Mouse (Mus musculus): ENCODE measurements around the gene Taf8. TPM values are rescaled to one million over a fixed set of nuclear protein-coding genes. Genes with fewer than 3 reads are reported as not detected.

Gene Taf8
- polyA plus RNA-seq, 1 experiment: 26.5 TPM

DNA sequence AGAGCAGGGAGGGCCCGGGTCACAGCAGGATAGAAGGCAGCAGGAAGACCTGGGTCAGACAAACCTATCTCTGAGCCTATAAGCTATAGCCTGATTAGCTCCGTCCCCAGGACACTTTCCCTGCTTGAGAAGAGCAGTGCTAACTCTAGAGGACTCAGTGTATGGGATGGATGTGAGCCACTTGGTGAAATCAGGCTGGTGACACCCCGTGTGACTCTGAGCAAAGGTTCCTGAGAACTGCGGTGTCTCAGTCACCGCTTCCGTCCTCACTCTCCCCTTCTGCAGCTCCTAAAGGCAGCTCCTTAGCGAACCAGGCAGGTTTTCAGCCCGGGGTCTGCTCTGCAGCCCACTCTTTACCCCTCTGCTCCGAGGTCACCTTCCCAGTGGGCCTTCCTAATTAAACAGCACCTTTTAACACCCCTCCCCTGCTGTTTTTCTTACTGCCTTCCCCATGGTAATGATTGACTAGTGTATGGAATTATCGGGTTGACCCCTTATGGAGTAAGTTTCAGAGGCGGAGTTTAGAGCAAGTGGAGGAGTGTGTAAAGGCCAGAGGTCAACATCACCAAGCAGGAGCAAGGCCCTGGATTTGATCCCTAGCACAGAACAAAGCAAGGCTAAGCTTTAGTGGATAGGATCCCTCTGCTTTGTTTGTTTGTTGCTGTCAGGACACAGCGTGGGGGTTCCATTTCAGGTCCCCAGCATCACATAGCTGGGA, 37.7 kb downstream of the Taf8 start:
- Histone ChIP-seq H3K27ac (ENCODE audit: insufficient read depth, low read length) (no peak overlapping the region), H3K4me1 (ENCODE audit: control insufficient read depth, insufficient read depth, insufficient read length) (no peaks in the 10 kb centered on the region; the same call in 1 of the 2 replicates), H3K27me3 (ENCODE audit: control insufficient read depth, insufficient read depth, low read length) (no peaks in the 10 kb centered on the region), H3K4me3 (ENCODE audit: extremely low read depth, insufficient read depth, insufficient read length) (no peak overlapping the region), H3K36me3 (ENCODE audit: control insufficient read depth, insufficient read depth, low read length) (no peaks in the 10 kb centered on the region)
- TF ChIP-seq POLR2A (IDR thresholded peaks at IDR 0.05; ENCODE audit: low read depth, low read length) (no peak), CTCF (IDR thresholded peaks at IDR 0.05; ENCODE audit: extremely low read depth, insufficient read depth, insufficient read length, insufficient replicate concordance) (no peak)
- no peak for DNase-seq (ENCODE audit: low read depth in 1 of 2, low spot score in 2 of 2)
- 91% methylated on average over 12 of the region's 12 CpGs for whole genome bisulfite sequencing

DNA sequence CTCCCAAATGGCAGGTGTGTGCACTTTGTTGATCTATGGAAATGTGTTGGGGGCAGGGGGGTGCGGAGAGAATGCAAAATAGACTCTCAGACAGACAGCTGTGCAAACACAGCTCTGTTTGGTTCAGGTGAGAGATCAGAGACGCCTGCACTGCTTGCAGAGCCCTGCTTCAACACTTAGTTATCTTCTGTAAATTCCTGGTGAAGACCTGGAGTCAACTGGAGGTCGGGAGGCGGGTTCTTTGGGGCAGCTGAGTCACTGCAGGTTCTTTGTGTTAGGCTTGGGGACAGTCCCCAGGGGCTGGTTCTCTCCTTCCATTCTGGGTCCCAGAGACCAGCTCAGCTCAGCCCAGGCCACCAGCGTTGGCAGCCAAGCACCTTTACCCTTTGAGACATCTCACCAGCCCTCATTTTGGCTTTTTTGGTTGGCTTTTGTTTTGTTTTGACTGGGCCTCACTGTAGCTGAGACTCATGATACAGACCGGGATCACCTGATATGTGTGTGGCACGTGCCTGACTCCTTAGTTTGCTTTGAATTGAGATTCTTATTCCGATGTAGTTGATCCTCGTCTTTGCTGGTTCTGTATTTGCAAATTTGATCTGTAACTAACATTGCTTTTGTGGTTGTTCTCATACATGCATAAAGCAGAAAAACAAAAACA, 39.2 kb downstream of the Taf8 start:
- H3K4me3 ChIP-seq (ENCODE audit: extremely low read depth, insufficient read depth, insufficient read length): no peak overlapping the region
- H3K36me3 ChIP-seq (ENCODE audit: control insufficient read depth, insufficient read depth, low read length): no peaks in the 10 kb centered on the region
- no peaks in the 10 kb centered on the region for H3K4me1 ChIP-seq (ENCODE audit: control insufficient read depth, insufficient read depth, insufficient read length)
- DNase-seq (ENCODE audit: low read depth in 1 of 2, low spot score in 2 of 2): no peak
- WGBS: 70% methylated on average over 9 of the region's 9 CpGs
- H3K27me3 ChIP-seq (ENCODE audit: control insufficient read depth, insufficient read depth, low read length): no peaks in the 10 kb centered on the region
- TF ChIP-seq POLR2A (IDR thresholded peaks at IDR 0.05; ENCODE audit: low read depth, low read length) (no peak), CTCF (IDR thresholded peaks at IDR 0.05; ENCODE audit: extremely low read depth, insufficient read depth, insufficient read length, insufficient replicate concordance) (no peak)
- H3K27ac ChIP-seq (ENCODE audit: insufficient read depth, low read length): no peak overlapping the region

DNA sequence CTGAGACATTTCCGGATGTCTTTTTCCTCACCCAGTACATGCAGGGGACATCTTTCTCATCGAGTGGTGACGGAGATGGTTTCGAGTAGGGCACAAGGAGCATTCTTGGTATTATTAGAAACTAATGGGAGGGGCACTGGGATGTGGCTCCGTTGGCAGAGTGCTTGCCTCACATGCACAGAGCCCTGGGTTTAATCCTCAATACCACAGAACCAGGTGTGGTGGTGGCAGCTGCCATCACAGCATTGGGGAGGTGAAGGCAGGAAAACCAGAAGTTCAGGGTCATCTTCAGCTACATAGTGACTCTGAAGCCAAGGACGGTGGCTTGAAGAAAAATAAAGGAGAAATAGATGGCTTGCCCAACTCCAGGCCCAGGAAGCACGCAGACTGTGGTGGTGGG, 39.9 kb downstream of the Taf8 start:
- no peaks in the 10 kb centered on the region for H3K36me3 ChIP-seq (ENCODE audit: control insufficient read depth, insufficient read depth, low read length)
- 78% methylated on average over 7 of the region's 7 CpGs for WGBS
- no peak overlapping the region for H3K4me3 ChIP-seq (ENCODE audit: extremely low read depth, insufficient read depth, insufficient read length)
- no peaks in the 10 kb centered on the region for H3K4me1 ChIP-seq (ENCODE audit: control insufficient read depth, insufficient read depth, insufficient read length)
- no peaks in the 10 kb centered on the region for H3K27me3 ChIP-seq (ENCODE audit: control insufficient read depth, insufficient read depth, low read length)
- no peak overlapping the region for H3K27ac ChIP-seq (ENCODE audit: insufficient read depth, low read length)
- DNase-seq (ENCODE audit: low read depth in 1 of 2, low spot score in 2 of 2): no peak
- TF ChIP-seq CTCF (IDR thresholded peaks at IDR 0.05; ENCODE audit: extremely low read depth, insufficient read depth, insufficient read length, insufficient replicate concordance) (no peak), POLR2A (IDR thresholded peaks at IDR 0.05; ENCODE audit: low read depth, low read length) (no peak)

DNA sequence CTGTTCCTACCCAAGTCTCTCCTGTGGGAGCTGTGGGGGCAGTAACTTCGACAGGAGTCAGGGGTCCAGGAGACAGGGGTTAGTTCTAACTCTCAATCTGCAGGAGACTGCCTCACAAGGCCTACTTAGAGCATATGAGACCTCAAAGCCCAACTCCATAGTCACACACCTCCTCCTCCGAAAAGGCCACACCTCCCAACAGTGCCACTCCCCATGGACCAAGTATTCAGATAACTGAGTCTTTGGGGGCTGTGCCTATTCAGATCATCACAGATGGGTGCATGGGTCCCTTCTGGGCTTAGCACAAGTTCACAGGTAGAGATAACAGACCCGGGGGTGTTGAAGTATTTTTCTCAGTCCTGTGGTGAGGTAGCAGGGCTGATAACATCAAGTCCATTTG, 40.4 kb downstream of the Taf8 start:
- DNase-seq (ENCODE audit: low read depth in 1 of 2, low spot score in 2 of 2): no peak
- H3K36me3 ChIP-seq (ENCODE audit: control insufficient read depth, insufficient read depth, low read length): no peaks in the 10 kb centered on the region
- no peaks in the 10 kb centered on the region for H3K27me3 ChIP-seq (ENCODE audit: control insufficient read depth, insufficient read depth, low read length)
- H3K4me1 ChIP-seq (ENCODE audit: control insufficient read depth, insufficient read depth, insufficient read length): no peaks in the 10 kb centered on the region
- TF ChIP-seq CTCF (IDR thresholded peaks at IDR 0.05; ENCODE audit: extremely low read depth, insufficient read depth, insufficient read length, insufficient replicate concordance): no peak
- no peak for TF ChIP-seq POLR2A (IDR thresholded peaks at IDR 0.05; ENCODE audit: low read depth, low read length)
- no peak overlapping the region for H3K27ac ChIP-seq (ENCODE audit: insufficient read depth, low read length)
- whole genome bisulfite sequencing: 84% methylated on average over 3 of the region's 3 CpGs
- no peak overlapping the region for H3K4me3 ChIP-seq (ENCODE audit: extremely low read depth, insufficient read depth, insufficient read length)

DNA sequence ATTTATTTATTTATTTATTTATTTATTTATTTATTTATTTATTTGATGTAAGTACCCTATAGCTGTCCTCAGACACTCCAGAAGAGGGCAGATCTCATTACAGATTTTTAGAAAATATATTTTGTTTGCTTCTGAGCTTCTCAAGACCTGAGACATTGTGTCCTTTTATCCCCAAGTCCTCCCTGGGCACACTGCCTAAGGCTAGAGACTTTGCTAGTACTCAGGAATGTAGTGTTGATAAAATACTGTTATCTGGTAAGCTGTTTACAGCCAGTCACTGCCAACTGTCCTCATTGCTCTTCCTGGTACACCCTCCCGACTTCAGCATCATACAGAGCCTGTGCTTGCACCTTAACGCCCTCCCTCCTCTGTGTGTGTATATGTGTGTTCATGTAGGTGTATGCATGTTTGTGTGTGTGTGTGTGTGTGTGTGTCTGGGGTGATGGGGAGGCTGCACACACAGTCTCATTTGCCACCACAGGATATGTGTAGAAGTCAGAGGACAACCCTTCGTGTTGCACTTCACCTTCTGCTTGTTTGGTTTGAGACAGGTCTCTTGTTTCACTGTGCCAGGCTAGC, 42.7 kb downstream of the Taf8 start:
- no peak for DNase-seq (ENCODE audit: low read depth in 1 of 2, low spot score in 2 of 2)
- TF ChIP-seq POLR2A (IDR thresholded peaks at IDR 0.05; ENCODE audit: low read depth, low read length): no peak
- TF ChIP-seq CTCF (IDR thresholded peaks at IDR 0.05; ENCODE audit: extremely low read depth, insufficient read depth, insufficient read length, insufficient replicate concordance): no peak
- no peak overlapping the region for H3K4me3 ChIP-seq (ENCODE audit: extremely low read depth, insufficient read depth, insufficient read length)
- H3K4me1 ChIP-seq (ENCODE audit: control insufficient read depth, insufficient read depth, insufficient read length): no peaks in the 10 kb centered on the region
- H3K27me3 ChIP-seq (ENCODE audit: control insufficient read depth, insufficient read depth, low read length): no peaks in the 10 kb centered on the region
- 54% methylated on average over 3 of the region's 3 CpGs for WGBS
- H3K36me3 ChIP-seq (ENCODE audit: control insufficient read depth, insufficient read depth, low read length): no peaks in the 10 kb centered on the region
- no peak overlapping the region for H3K27ac ChIP-seq (ENCODE audit: insufficient read depth, low read length)

DNA sequence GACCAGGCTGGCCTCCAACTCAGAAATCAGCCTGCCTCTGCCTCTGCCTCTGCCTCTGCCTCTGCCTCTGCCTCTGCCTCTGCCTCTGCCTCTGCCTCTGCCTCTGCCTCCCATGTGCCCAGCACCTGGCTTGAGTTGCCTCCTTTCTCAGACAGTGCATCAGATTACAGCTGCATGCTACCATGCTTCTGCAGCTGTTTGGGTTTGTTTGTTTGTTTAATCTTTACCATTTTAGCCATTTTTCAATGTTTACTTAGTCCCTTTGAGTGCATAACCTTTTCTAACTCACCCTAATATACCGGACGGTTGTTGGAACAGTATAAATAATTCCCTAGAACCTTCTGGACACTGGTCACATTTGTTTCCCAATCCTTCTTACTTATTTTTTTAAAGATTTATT, 43.2 kb downstream of the Taf8 start:
- Histone ChIP-seq H3K4me1 (ENCODE audit: control insufficient read depth, insufficient read depth, insufficient read length) (no peaks in the 10 kb centered on the region), H3K4me3 (ENCODE audit: extremely low read depth, insufficient read depth, insufficient read length) (no peak overlapping the region), H3K27ac (ENCODE audit: insufficient read depth, low read length) (no peak overlapping the region), H3K27me3 (ENCODE audit: control insufficient read depth, insufficient read depth, low read length) (no peaks in the 10 kb centered on the region), H3K36me3 (ENCODE audit: control insufficient read depth, insufficient read depth, low read length) (no peaks in the 10 kb centered on the region)
- no peak for TF ChIP-seq POLR2A (IDR thresholded peaks at IDR 0.05; ENCODE audit: low read depth, low read length)
- TF ChIP-seq CTCF (IDR thresholded peaks at IDR 0.05; ENCODE audit: extremely low read depth, insufficient read depth, insufficient read length, insufficient replicate concordance): no peak
- WGBS: 95% methylated on average over 2 of the region's 2 CpGs
- DNase-seq (ENCODE audit: low read depth in 1 of 2, low spot score in 2 of 2): no peak

DNA sequence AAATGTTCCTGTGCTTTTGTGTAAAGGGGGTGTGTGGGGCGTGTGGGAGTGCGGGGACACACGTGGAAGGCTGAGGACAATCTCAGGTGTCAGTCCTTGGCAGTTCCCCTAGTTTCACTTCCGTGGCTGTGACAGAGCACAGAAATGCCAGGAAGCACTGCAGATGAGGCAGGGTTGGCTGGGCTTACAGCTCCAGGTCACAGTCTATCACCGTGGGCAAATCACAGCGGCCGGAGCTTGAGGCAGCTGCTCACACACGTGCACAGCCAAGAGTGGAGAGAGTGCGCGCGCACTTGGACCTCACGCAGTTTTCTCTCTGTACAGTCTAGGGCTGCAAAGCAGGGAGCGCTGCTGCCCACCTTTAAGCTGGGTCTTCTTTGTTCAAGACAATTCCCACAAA, 43.8 kb downstream of the Taf8 start:
- DNase-seq (ENCODE audit: low read depth in 1 of 2, low spot score in 2 of 2): no peak
- no peaks in the 10 kb centered on the region for H3K4me1 ChIP-seq (ENCODE audit: control insufficient read depth, insufficient read depth, insufficient read length)
- no peaks in the 10 kb centered on the region for H3K27me3 ChIP-seq (ENCODE audit: control insufficient read depth, insufficient read depth, low read length)
- no peak overlapping the region for H3K27ac ChIP-seq (ENCODE audit: insufficient read depth, low read length)
- H3K36me3 ChIP-seq (ENCODE audit: control insufficient read depth, insufficient read depth, low read length): no peaks in the 10 kb centered on the region
- no peak overlapping the region for H3K4me3 ChIP-seq (ENCODE audit: extremely low read depth, insufficient read depth, insufficient read length)
- TF ChIP-seq POLR2A (IDR thresholded peaks at IDR 0.05; ENCODE audit: low read depth, low read length) (no peak), CTCF (IDR thresholded peaks at IDR 0.05; ENCODE audit: extremely low read depth, insufficient read depth, insufficient read length, insufficient replicate concordance) (no peak)
- 43% methylated on average over 13 of the region's 13 CpGs for WGBS

Data from spleen, adult 2 months (tissue).